ENCODE assay signal across 19 mouse cellular contexts in genomic region chr10:108292651-108293050, GRCm38 (mm10).
"Had no signal": no experiment of that assay in that cellular context is flagged by ENCODE, and none has a peak within 500 bp of the region (broad histone marks: within the 10 kb centered on the region; RNA-seq: fewer than 3 reads in every experiment).

No protein-coding gene starts in this region.

- H3K4me3 ChIP-seq: lung, embryonic 15.5 days; megakaryocyte, embryonic 14.5 days; midbrain, embryonic 13.5 days; myocyte; neural tube, embryonic 13.5 days; neural tube, embryonic 15.5 days had no signal

- H3K9ac ChIP-seq: liver, postnatal 0 days; lung, embryonic 15.5 days; midbrain, embryonic 13.5 days; neural tube, embryonic 13.5 days; neural tube, embryonic 15.5 days had no signal

- H3K4me1 ChIP-seq: lung, embryonic 15.5 days; megakaryocyte, embryonic 14.5 days; midbrain, embryonic 13.5 days; neural tube, embryonic 13.5 days; neural tube, embryonic 15.5 days had no signal

- H3K9me3 ChIP-seq: lung, embryonic 15.5 days; megakaryocyte, embryonic 14.5 days; midbrain, embryonic 13.5 days; neural tube, embryonic 13.5 days; neural tube, embryonic 15.5 days had no signal

- DNase-seq: liver, postnatal 0 days; lung, adult 2 months; lung, postnatal 14 days; lung, postnatal 36 days; retina, postnatal 1 day; right cerebral cortex, adult 18-20 months; right cerebral cortex, postnatal 25 days; right cerebral cortex, postnatal 4 days; spleen, adult 18-20 months; thymus, adult 18-20 months; thymus, postnatal 14 days; thymus, postnatal 36 days had no signal

- H3K27me3 ChIP-seq: lung, embryonic 15.5 days; megakaryocyte, embryonic 14.5 days; midbrain, embryonic 13.5 days; neural tube, embryonic 13.5 days; neural tube, embryonic 15.5 days had no signal

- H3K27ac ChIP-seq: lung, embryonic 15.5 days; macrophage; midbrain, embryonic 13.5 days; neural tube, embryonic 13.5 days; neural tube, embryonic 15.5 days had no signal

- H3K36me3 ChIP-seq: lung, embryonic 15.5 days; midbrain, embryonic 13.5 days; neural tube, embryonic 13.5 days; neural tube, embryonic 15.5 days had no signal
